ENCODE assay signal across 26 mouse cellular contexts in genomic region chr3:153181242-153181641, GRCm38 (mm10).
DNase-seq lines count a peak whose midpoint lies in the region; ATAC-seq lines count a peak whose summit lies in the region.
"Had no signal": no experiment of that assay in that cellular context is flagged by ENCODE, and none has a peak within 500 bp of the region (broad histone marks: within the 10 kb centered on the region; RNA-seq: fewer than 3 reads in every experiment).

No protein-coding gene starts in this region.

- no peak overlapping the region for H3K9ac ChIP-seq in hindbrain, embryonic 11.5 days (ENCODE audit: low read depth, low read length)
- no peak overlapping the region for H3K9ac ChIP-seq in neural tube, embryonic 15.5 days (replicated peaks)
- H3K9ac ChIP-seq: forebrain, embryonic 13.5 days; hindbrain, embryonic 14.5 days had no signal

- no peak for ATAC-seq in hindbrain, embryonic 11.5 days (ENCODE audit: low FRiP score)
- no peak for ATAC-seq in neural tube, embryonic 15.5 days (ENCODE audit: low FRiP score)
- ATAC-seq: forebrain, embryonic 13.5 days; forebrain, embryonic 16.5 days; hindbrain, postnatal 0 days; intestine, postnatal 0 days; Patski had no signal

- 21% methylated on average over 6 of the region's 6 CpGs for WGBS in hindbrain, embryonic 10.5 days
- 27% methylated on average over 6 of the region's 6 CpGs for WGBS in hindbrain, embryonic 11.5 days
- 29% methylated on average over 6 of the region's 6 CpGs for WGBS in neural tube, embryonic 15.5 days

- no peaks in the 10 kb centered on the region for H3K36me3 ChIP-seq in hindbrain, embryonic 10.5 days
- no peaks in the 10 kb centered on the region for H3K36me3 ChIP-seq in hindbrain, embryonic 11.5 days (ENCODE audit: control insufficient read depth, insufficient read depth, low read length)
- no peaks in the 10 kb centered on the region for H3K36me3 ChIP-seq in neural tube, embryonic 15.5 days
- H3K36me3 ChIP-seq: forebrain, embryonic 10.5 days; G1E had no signal

- no peaks in the 10 kb centered on the region for H3K9me3 ChIP-seq in hindbrain, embryonic 10.5 days
- no peaks in the 10 kb centered on the region for H3K9me3 ChIP-seq in hindbrain, embryonic 11.5 days (ENCODE audit: control insufficient read depth, low read length)
- H3K9me3 ChIP-seq in neural tube, embryonic 15.5 days (replicated peaks) = no peaks in the 10 kb centered on the region
- H3K9me3 ChIP-seq: forebrain, embryonic 10.5 days; forebrain, embryonic 13.5 days; G1E had no signal

- H3K4me1 ChIP-seq in hindbrain, embryonic 10.5 days (replicated peaks) = peaks cover 23% of the 10 kb centered on the region
- H3K4me1 ChIP-seq in hindbrain, embryonic 11.5 days (replicated peaks; ENCODE audit: control insufficient read depth, insufficient read depth, low read length) = no peaks in the 10 kb centered on the region
- no peaks in the 10 kb centered on the region for H3K4me1 ChIP-seq in neural tube, embryonic 15.5 days

- DNase-seq in hindbrain, embryonic 10.5 days (ENCODE audit: low spot score) = peak; percentile 44
- DNase-seq in hindbrain, embryonic 11.5 days (ENCODE audit: low spot score) = no peak
- DNase-seq in neural tube, embryonic 10.5 days (ENCODE audit: extremely low spot score, low spot score) = peak; percentile 34
- peak; percentile 63 for DNase-seq in embryo, embryonic 9.5 days (ENCODE audit: extremely low spot score)
- DNase-seq in yolk sac, embryonic 10.5 days (ENCODE audit: low spot score) = peak; percentile 10
- no peak for DNase-seq in cerebellum, postnatal 36 days
- DNase-seq in frontal cortex, adult 2 months (ENCODE audit: extremely low spot score in 1 of 2, low spot score in 1 of 2) = no peak
- DNase-seq: adrenal gland, adult 2 months; adrenal gland, postnatal 14 days; B cell, adult 2 months; cerebellum, adult 11 months; cerebellum, adult 2 months; cerebellum, adult 9-11 months; cerebellum, postnatal 25 days; gastrocnemius, postnatal 25 days; heart, adult 18-20 months had no signal

- peak overlapping the region; percentile 29; the same call in 1 of the 2 replicates for H3K27ac ChIP-seq in hindbrain, embryonic 10.5 days
- no peak overlapping the region for H3K27ac ChIP-seq in hindbrain, embryonic 11.5 days (ENCODE audit: low read depth, low read length)
- no peak overlapping the region for H3K27ac ChIP-seq in neural tube, embryonic 15.5 days (replicated peaks)
- H3K27ac ChIP-seq: forebrain, embryonic 10.5 days; forebrain, embryonic 13.5 days; hindbrain, embryonic 14.5 days; hindbrain, postnatal 0 days had no signal

- no peaks in the 10 kb centered on the region for H3K27me3 ChIP-seq in hindbrain, embryonic 10.5 days (ENCODE audit: insufficient read depth, poor library complexity, severe bottlenecking)
- no peaks in the 10 kb centered on the region for H3K27me3 ChIP-seq in hindbrain, embryonic 11.5 days (ENCODE audit: control insufficient read depth, insufficient read depth, low read length)
- H3K27me3 ChIP-seq in neural tube, embryonic 15.5 days (replicated peaks) = no peaks in the 10 kb centered on the region
- H3K27me3 ChIP-seq: CH12.LX; forebrain, embryonic 13.5 days had no signal

- no peak overlapping the region for H3K4me3 ChIP-seq in hindbrain, embryonic 10.5 days
- no peak overlapping the region for H3K4me3 ChIP-seq in hindbrain, embryonic 11.5 days (ENCODE audit: low read depth, low read length)
- no peak overlapping the region for H3K4me3 ChIP-seq in neural tube, embryonic 15.5 days (replicated peaks)
- H3K4me3 ChIP-seq: forebrain, embryonic 10.5 days; forebrain, embryonic 13.5 days had no signal

- no peak overlapping the region for H3K4me2 ChIP-seq in hindbrain, embryonic 11.5 days (replicated peaks; ENCODE audit: low read depth, low read length)
- no peak overlapping the region for H3K4me2 ChIP-seq in neural tube, embryonic 15.5 days
- H3K4me2 ChIP-seq: forebrain, embryonic 13.5 days; hindbrain, embryonic 14.5 days had no signal

Comparison
In these comparisons a context has a peak if more than half of its experiments do, and no peak if none do; other contexts are left out.
1. DNase-seq: peak in hindbrain, embryonic 10.5 days (single experiment), neural tube, embryonic 10.5 days (single experiment), embryo, embryonic 9.5 days (single experiment) and yolk sac, embryonic 10.5 days (single experiment); none in hindbrain, embryonic 11.5 days (single experiment), cerebellum, postnatal 36 days (0 of 2) and frontal cortex, adult 2 months (0 of 2).